Mouse (Mus musculus) erythroblast, embryonic 14.5 days (primary cell): ENCODE data around the gene Ucma. TPM values are rescaled to one million over a fixed set of nuclear protein-coding genes. Genes with fewer than 3 reads are reported as not detected.

Source experiments
- H3K27me3 ChIP-seq: 2 replicates; pipeline ENCODE4 v1.6.1; 2012; ENCODE audit warnings: inconsistent platforms; ENCODE audit not compliant: control insufficient read depth
- H3K36me3 ChIP-seq: 2 replicates; pipeline ENCODE4 v1.6.1; 2012; ENCODE audit warnings: mild to moderate bottlenecking, inconsistent platforms; ENCODE audit not compliant: control insufficient read depth
- H3K4me1 ChIP-seq: 2 replicates; pipeline ENCODE4 v1.6.1; 2012; ENCODE audit warnings: inconsistent platforms; ENCODE audit not compliant: control insufficient read depth
- H3K4me3 ChIP-seq: replicated peaks from 2 replicates; pipeline ENCODE3; 2012; ENCODE audit warnings: moderate library complexity, mild to moderate bottlenecking, inconsistent platforms
- H3K9me3 ChIP-seq: 2 replicates; pipeline ENCODE4 v1.6.1; 2012; ENCODE audit warnings: low read length, inconsistent platforms, mixed read lengths; ENCODE audit not compliant: control insufficient read depth
- GATA1 ChIP-seq: IDR thresholded peaks from 2 replicates; pipeline ENCODE4 v1.6.1; 2012; ENCODE audit warnings: low read length, inconsistent platforms, mixed read lengths
- TAL1 ChIP-seq: IDR thresholded peaks from 3 replicates; pipeline ENCODE4 v1.6.1; 2012; ENCODE audit warnings: low read length, inconsistent platforms, mixed read lengths
- polyA plus RNA-seq: library from polyadenylated mRNA; stranded (reverse); fragments of >175 nt; gene quantifications from 2 replicates; pipeline ENCODE4 v1.2.3, GENCODE M21; 2012

Gene Ucma
- polyA plus RNA-seq, 1 experiment = not detected

- Histone ChIP-seq H3K9me3 (no peaks in the 10 kb centered on the region), H3K4me3 (no peak overlapping the region), H3K27me3 (no peaks in the 10 kb centered on the region), H3K36me3 (peaks cover 92% of the 10 kb centered on the region), H3K4me1 (peaks cover 16% of the 10 kb centered on the region)
- TF ChIP-seq TAL1 = no peak
- TF ChIP-seq GATA1 = no peak
These were observed 55.3 kb downstream of the Ucma start for GRCm38 (mm10) chr2:5031215-5031614.

GRCm38 (mm10) chr2:5032665-5033064, 56.7 kb downstream of the Ucma start:
- Histone ChIP-seq H3K9me3 (no peaks in the 10 kb centered on the region), H3K4me1 (peaks cover 16% of the 10 kb centered on the region), H3K36me3 (peaks cover 92% of the 10 kb centered on the region), H3K4me3 (no peak overlapping the region), H3K27me3 (no peaks in the 10 kb centered on the region)
- TF ChIP-seq TAL1 = no peak
- no peak for TF ChIP-seq GATA1

GRCm38 (mm10) chr2:5033546-5034420, 57.9 kb downstream of the Ucma start:
- no peaks in the 10 kb centered on the region for H3K27me3 ChIP-seq
- H3K4me3 ChIP-seq = no peak overlapping the region
- H3K9me3 ChIP-seq = no peaks in the 10 kb centered on the region
- no peak for TF ChIP-seq TAL1
- TF ChIP-seq GATA1 = no peak
- H3K36me3 ChIP-seq = peaks cover 92% of the 10 kb centered on the region
- H3K4me1 ChIP-seq = peaks cover 16% of the 10 kb centered on the region

GRCm38 (mm10) chr2:5034801-5035200, 58.9 kb downstream of the Ucma start:
- Histone ChIP-seq H3K4me3 (no peak overlapping the region), H3K9me3 (no peaks in the 10 kb centered on the region), H3K4me1 (peaks cover 17% of the 10 kb centered on the region), H3K27me3 (no peaks in the 10 kb centered on the region), H3K36me3 (peaks cover 91% of the 10 kb centered on the region)
- TF ChIP-seq GATA1 (no peak), TAL1 (no peak)

GRCm38 (mm10) chr2:5035241-5035640, 59.3 kb downstream of the Ucma start:
- TF ChIP-seq GATA1 = no peak
- no peak for TF ChIP-seq TAL1
- peaks cover 21% of the 10 kb centered on the region for H3K4me1 ChIP-seq
- no peaks in the 10 kb centered on the region for H3K9me3 ChIP-seq
- H3K36me3 ChIP-seq = peaks cover 91% of the 10 kb centered on the region
- H3K4me3 ChIP-seq = no peak overlapping the region
- H3K27me3 ChIP-seq = no peaks in the 10 kb centered on the region

Other genes starting within 250 kb of the Ucma start
- gene Sephs1, start 94.6 kb upstream of the Ucma start, polyA plus RNA-seq = 0.55 and 0.81 TPM in 2 replicates
- gene Phyh, start 57.1 kb upstream of the Ucma start, polyA plus RNA-seq = 0.03 and 0.13 TPM in 2 replicates
- 2.0 and 3.5 TPM in 2 replicates for gene Mcm10, start 36.7 kb downstream of the Ucma start, polyA plus RNA-seq
- 1.8 and 2.2 TPM in 2 replicates for gene Optn, start 87.9 kb downstream of the Ucma start, polyA plus RNA-seq
- 0.02 TPM in 1 of 2 replicates, not detected in the other for gene Ccdc3, start 161.7 kb downstream of the Ucma start, polyA plus RNA-seq